Mouse (Mus musculus) lung, postnatal 14 days (tissue): ENCODE results near the gene Gm15737.

Source experiments
- DNase-seq: peaks from one replicate; pipeline ENCODE4 v3.0.0; 2021

Gene Gm15737

DNA sequence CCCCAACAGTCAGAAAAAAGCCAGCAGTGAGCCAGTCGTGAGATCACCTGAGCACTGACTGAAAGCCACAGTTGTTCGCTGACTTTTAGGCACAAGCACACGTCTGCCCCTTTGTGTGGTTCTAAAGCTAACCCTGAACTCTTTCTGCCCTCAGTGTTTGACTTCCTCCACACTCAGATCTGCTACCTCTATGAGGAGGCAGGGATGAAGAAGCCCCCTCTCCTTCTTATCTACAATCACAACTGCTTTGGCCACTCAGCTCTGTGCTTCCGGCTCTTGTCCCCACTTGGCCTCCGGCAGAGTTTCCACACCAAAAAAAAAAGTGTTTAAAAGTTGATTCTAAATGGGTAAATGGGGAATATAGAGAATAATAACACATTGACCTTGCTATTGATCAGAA lies 7.0 kb downstream of the Gm15737 start:
- DNase-seq: no peak

DNA sequence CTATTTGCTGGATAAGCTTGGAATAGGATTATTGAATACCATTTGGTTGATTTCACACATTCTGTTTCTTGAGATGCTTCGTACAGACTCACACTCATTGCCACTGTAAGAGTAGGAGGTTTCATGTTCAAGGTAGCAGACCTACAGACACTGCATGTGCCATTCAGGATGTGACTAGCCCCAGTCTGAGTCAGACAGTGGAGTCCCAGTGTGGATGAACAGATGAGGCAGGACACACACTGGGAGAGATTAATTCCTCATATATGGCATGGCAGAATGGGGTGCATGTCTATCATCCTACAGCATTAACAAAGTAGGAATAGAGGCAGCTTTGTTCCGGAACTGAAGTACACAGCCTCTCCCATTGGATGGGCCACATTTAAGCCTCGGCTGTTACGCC lies 8.1 kb downstream of the Gm15737 start:
- DNase-seq: no peak

DNA sequence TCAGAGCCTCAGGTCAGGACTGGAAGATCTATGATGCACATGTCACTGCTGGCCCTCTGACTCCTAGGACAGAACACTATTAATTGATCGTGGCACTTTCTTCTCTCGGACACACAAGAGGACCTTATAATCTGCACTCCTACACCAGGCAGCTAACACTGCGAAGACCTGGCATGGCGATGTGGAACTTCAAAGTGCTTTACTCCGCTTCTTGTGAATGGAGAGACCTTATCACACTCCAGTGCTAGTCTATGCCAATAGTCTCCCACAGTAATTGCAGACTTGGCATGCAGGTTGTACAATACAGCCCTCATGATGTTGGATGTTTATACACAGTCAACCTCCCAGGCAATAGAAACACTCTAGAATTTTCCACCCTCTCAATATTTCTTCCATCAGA lies 9.6 kb downstream of the Gm15737 start:
- DNase-seq: no peak

DNA sequence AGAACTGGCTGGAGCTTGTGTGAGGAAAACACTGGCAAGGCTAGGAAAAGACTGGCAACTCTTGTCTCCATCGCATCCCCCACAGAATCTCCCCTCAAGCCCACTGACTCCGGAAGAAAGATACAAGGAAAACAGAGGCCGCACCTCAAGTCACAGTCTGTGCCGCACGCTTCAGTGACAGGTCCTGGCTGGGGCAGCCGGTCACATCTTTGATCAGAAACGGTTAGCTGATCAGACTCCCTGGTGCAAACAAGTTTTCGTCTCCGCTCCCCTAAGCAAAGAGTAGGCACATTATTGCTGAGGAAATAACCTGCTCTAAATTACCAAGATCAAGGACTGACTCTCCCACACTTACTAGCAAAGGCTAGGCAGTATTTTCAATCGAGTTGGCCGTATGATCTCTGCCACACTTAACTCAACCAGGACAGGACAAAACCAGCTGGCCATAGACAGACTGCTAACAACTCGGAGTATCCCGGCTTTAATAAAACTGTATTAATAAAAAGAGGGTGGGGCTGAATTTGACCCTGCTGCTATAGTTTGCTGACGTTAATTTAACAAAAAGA lies 10.6 kb downstream of the Gm15737 start:
- DNase-seq: no peak

DNA sequence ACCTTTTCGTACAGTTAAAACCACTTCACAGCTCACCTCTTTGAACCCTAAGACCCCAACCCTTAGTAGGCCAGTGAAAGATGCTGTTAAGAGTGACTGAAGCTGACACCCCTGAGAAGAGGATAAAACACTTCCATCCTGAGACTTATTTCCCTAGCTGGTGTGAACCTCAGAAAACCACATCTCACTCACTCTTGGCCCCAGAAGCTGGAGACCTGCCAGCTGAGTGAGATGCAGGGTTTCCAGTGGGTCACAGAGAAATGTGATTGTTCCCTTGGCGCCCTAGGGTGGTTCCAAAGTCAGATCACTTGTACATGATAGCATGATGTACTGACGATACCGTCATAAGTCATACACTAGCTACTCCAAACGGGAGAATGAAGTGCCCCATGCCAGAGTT lies 13.3 kb downstream of the Gm15737 start:
- no peak for DNase-seq

DNA sequence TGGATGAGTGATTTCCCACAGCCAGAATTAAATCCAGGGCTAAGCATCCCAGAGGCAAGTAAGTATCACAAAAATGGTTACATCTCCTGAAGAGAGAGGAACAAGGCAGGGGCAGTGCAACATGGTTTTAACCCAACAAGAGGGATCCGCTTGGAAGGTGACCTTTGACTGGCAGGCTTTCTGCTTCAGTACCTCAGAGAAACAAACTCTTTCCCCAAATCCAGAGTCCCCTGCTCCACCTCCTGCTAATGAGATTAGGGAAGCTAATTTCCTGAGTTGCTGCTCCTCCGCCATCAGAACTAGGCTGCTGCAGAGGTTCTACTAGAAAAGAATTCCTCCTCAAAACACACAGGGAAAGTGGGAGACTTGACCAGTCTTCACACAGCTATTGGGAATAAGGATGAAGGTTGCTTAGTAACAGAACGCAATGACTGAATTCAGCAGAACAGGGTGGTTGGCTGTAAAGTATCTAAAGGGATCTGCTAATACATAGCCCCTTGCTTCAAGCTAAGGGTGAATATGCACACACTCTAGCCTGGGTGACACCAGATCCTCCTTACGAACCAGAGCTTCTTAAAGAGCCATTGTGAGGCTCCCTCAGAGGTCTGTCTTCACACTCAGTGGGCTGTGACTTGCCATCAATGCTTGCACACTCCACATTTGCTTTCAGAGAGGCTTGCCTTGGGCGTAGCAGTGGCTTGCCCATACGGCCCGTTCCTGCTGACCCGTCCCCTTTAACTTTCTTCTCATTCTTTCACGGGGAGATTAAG lies 14.2 kb downstream of the Gm15737 start:
- DNase-seq: no peak

DNA sequence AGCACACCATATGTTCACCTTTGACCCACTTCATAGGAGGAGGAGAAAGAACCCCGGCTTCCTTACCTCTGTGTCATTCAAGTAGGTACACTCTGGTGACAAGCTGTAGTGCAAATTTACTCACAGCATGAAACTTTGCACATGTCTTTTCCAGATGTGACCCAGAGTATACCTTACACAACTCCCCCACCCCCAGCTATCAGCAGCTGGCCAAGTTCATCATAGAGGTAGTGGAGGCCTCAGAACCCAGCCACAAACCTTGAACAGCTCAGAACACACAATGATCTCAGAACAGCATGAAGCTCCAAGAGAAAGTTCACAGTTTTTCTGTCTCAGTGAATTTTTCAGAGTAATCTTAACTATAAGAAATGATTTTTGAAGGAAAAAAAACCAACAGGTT lies 22.4 kb downstream of the Gm15737 start:
- no peak for DNase-seq

DNA sequence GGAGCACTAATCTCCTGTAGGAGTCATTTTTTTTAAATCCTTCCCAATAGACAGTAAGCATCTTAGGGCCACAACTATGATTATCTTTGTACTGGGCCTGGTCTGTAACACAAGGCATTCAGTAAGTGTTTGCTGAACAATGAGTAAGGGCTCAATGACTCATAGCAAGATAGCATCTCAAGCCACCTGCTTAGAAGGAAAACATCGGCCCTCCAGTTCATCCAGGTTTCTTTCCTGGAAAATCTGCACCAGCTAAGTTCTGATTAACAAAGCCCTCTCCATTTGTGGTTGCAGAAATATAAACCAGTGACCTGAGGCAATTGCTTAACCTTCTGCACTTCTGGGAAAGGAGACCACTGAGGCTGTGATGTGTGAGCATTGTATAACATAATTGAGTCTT lies 34.9 kb downstream of the Gm15737 start:
- no peak for DNase-seq

DNA sequence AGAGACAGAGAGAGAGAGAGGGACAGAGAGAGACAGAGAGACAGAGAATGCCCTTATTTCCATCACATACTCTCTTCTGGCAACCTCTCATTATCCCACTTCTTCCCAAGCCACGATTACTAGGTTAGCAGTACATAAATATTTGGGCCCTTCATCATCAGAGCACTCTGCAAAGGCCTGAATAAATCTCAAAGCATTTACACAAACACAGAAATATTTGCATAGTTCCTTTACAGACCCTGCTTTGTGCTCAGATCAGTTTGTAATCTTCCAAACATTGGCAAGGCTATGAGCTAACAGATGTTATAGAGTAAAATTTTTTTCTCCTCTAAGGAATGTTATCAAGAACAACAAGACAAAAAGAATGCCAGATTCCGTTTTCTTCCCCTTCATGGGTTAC lies 35.3 kb downstream of the Gm15737 start:
- DNase-seq: no peak

DNA sequence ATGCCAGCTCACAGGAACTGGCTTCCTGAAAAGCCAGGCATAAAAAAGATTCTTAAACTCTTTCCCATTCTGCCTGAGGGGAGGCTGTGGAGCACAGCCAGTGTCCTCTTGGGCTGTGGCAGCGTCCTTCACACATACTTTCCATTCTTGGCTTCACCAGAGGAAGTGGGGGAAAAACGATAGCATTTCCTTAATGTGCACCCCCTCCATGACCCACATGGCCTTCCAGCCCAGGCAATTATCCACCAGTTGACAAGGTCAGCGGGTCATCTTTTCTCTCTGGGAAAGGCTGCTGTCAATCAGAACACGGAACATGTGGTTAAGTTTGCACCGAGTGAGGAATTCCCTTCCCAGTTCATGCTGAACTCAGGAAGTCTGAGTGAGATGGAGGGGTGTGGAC lies 36.8 kb downstream of the Gm15737 start:
- DNase-seq: peak; percentile 34

DNA sequence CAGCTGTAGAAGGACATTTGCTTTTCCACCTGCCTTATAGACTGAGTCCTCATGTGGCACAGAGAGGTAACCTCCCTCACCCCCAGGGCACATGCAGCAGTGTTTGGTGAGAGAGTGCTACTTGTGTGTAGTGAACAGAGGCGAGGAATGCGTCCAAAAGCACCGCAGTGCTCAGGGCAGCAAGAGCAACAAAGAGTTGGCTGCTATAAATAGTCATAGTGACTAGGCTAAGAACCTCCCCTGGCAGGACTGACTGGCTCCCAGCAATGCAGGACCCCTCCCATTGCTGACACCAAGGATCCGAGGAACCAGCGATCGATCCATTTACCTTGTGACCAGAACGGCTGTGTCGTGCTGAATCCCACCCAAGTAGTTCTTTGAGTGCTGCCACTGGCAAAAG lies 40.2 kb downstream of the Gm15737 start:
- DNase-seq: peak; percentile 34

DNA sequence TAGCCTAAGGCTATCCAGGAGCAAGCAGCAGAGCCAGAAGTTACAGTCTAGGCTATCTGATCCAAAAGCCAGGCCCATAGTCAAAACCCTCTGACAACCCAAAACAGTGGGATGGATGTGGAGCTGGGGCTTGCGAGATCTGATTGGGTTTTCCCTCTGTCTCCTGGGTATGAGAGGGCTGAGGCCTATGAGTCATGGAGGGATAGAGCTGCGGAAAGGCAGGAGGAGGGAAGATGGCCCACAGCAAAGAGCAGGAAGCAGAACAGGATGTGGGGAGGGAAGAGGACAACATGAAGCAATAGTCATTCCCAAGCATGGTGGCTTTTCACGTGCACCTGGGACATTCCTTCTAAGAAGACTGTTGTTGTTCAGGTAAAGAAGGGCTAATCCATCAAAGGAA lies 41.5 kb downstream of the Gm15737 start:
- no peak for DNase-seq

DNA sequence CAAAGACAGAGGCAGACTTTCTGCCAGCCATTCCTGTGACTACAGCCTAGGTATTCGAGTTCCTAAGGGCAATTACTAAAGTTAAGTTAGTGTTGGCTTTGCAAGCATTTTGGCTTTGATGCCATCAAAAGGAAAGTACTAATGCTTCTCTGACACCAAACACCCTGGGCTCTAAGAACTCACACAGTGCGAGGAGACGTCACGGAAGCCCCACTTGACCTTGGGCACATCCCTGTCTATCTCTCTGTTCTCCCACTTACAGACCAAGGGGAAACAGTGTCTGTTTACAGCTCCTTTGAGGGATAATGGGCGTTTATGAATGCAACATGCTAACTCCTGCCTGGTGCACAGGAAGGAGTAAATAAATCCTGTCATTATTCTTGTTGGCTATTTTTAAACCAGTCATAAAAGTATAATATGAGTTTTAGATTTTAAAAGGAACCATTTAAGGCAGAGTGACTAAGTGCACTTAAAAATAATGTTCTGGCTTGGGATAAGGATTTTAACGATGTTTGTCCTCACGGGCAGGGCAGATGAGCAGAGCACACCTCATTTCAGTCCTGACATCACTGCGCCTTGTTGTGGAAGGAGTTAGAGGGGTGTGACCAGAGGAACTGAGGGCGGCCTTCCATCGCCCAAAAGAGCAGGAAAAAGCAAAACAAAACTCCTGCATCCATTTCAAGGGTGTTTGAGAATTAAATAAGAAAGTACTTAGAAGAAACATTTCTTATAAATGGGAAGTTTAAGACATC lies 52.0 kb downstream of the Gm15737 start:
- DNase-seq: no peak

DNA sequence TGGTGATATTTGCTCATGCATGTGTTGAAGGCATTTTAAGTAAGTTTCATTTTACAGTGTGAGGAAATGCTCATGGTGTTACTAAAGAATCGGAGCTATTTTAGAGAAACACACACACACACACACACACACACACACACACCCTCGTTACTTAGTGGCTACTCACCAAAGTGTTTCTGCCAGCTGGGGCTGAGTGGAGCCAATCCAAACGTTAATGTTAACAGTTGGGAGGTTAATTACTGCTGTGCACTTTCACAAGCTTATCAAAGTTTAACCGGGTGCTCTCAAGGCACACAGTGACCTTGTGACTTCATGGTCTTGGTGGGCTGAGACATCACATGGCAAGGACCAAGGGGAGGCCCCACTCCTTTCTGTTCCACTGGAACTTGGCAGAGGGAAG lies 52.7 kb downstream of the Gm15737 start:
- peak; percentile 31 for DNase-seq

DNA sequence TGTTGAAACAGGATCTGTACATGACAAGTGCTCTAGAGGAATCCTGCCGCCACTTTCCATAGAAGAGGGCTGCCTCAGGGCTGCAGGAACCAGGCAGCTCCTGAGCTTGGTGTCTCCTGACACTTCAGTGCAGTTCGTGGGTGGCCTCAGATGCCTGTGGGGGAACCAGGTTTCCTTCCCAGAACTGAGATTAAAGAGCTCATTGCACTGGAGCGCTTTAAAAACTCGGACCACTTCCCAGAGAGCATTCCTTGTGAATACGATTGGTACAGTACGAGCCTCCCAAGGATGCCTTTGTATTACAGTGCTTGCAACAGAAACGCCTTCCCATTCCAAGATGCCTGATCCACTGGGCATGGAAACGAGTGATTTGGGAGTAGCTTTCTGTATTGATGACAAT lies 55.4 kb downstream of the Gm15737 start:
- no peak for DNase-seq

DNA sequence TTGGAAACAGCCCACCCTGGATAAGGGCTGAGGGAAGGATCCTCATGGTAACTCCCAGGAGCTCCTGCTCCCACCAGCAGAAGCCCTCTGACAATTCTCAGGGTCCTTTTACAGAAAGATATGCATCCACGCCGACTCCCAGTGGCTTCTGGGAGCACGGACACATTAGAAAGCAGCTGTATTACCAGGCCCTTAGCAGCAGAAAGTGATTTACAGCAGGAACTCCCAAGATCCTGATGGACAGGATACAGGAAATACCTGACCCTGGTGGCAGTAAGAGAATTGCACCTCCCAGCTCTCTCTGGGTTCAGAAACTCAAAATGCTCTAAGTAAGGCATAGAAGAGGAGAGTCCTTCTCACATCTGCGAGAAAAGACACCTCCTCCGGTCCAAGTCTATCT lies 59.1 kb downstream of the Gm15737 start:
- DNase-seq: no peak
